Mouse (Mus musculus): ENCODE results near the gene Magea10. TPM values are rescaled to one million over a fixed set of nuclear protein-coding genes. Genes with fewer than 3 reads are reported as not detected.

Gene Magea10
- polyA plus RNA-seq (2012; ENCODE audit: insufficient read depth, insufficient read length, missing spikeins), result not detected in 2 replicates

DNA sequence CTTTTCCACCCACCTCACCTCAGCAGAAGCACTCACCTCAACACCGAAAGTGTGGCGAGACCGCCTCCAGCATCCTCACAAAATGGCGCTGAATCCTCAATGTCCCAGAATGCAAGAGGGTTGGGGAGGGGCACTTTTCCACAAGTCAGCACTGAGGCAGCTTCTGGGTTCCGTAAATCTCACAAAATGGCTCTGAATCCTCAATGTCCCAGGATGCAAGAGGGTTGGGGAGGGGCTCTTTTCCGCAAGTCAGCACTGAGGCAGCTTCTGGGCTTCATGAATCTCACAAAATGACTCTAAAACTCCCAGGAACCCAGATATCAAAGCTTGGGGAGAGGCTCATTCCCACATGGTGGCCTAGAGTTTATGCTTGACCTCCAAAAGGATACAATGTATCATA is at the start of gene Magea10:
Gene Magea10 (minus strand): TSS at position 101 of the 400 bp plus-strand sequence.
- Histone ChIP-seq H3K4me1 (ENCODE audit: control insufficient read depth, insufficient read depth, insufficient read length, low read length) (no peaks in the 10 kb centered on the region), H3K27ac (replicated peaks; ENCODE audit: low read depth, low read length) (no peak within 1 kb of the TSS), H3K4me3 (ENCODE audit: insufficient read depth, low read depth, low read length) (no peak within 1 kb of the TSS)

GRCm38 (mm10) chrX:72381972-72382371 is 4.7 kb downstream of the Magea10 start:
- no peaks in the 10 kb centered on the region for H3K4me1 ChIP-seq (ENCODE audit: control insufficient read depth, insufficient read depth, insufficient read length, low read length)
- no peak overlapping the region for H3K27ac ChIP-seq (replicated peaks; ENCODE audit: low read depth, low read length)
- no peak overlapping the region for H3K4me3 ChIP-seq (ENCODE audit: insufficient read depth, low read depth, low read length)

Other genes with a start within 250 kb of the Magea10 start
- gene Magea4, start 164.8 kb downstream of the Magea10 start, polyA plus RNA-seq (2012; ENCODE audit: insufficient read depth, insufficient read length, missing spikeins), result not detected in 2 replicates
- gene Gabre, start 112.1 kb downstream of the Magea10 start, polyA plus RNA-seq (2012; ENCODE audit: insufficient read depth, insufficient read length, missing spikeins), result 0.25 TPM in 1 of 2 replicates, not detected in the other

Measured in brown adipose tissue, adult 24 weeks (tissue).